Mouse (Mus musculus) large intestine, adult 2 months (tissue): ENCODE measurements at regions not wholly inside any gene's neighbourhood (a gene's known extent, or its start where the extent isn't known, plus 50 kb on each side); places are given as distances from the start of the nearest gene placed in this dataset.

Experiments
- DNase-seq: peaks from one replicate; pipeline ENCODE4 v3.0.0-alpha.2; 2012; ENCODE audit warnings: low read depth, low spot score
- WGBS: fragments of 180-500 bp; shearing (Covaris S2); methylation state at CpG from one replicate; pipeline ENCODE4 v1.1.7; 2018; 5-methylcytosine and 5-hydroxymethylcytosine counted together

DNA sequence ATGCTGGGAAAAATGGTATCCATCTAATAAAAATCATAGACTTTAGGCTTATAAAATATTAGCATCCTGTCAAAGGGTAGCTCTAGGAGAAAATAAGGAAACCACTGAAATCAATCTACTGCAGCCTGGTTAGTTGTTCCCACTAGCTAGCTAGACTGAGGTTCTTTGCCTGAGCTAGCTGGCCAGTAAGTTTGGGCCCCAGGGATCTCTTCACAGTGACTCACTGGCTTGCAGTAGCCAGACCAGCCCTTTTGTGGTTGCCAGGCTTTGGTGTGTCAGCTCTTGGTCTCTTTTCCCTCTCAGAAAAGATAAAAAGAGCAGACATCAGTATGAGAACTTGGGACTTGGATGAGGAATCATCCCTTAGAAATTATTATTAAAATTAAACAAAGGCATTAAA lies 325.3 kb upstream of the Rasgrp1 start:
- no peak for DNase-seq

DNA sequence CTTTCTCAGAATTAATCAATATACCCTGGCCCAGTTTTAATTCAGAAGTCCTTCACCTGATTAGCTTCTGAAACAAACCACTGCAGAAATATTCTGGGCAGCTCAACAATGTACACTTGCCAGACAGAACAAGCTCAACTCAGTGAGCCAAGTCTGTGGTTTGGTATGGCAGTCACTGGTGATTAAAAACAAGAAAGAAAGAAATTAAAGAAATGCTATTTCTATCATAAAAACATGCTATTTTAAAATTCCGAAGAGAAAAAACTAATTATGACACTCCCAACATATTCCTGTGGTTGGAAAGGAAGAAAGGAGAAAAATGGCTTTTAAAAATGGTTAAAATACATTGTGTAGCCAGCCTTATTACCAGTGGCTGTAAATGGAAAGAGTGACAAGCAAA lies 332.1 kb upstream of the Rasgrp1 start:
- DNase-seq = no peak
- WGBS = 59% methylated on average over 1 of the region's 1 CpGs

DNA sequence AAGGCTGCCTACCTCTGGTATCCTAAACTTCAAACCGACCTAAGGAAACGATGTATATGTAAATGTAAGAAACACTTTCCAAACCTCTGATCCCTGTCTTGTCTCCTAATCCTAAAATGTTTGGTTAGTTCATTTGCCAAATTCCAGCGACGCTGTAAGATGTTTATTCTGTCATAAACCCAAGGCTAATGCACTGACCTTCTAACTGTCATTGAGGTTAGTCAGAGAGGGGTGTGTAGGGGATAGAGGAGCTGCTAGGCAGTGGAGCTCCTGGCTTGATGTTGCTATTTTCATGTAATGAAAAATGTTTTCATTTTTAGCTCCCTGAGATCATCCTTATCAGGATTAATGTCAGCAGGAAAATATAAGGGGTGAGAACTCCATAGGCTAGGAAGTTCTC lies 335.8 kb upstream of the Rasgrp1 start:
- DNase-seq = no peak
- 14% methylated on average over 4 of the region's 4 CpGs for WGBS

DNA sequence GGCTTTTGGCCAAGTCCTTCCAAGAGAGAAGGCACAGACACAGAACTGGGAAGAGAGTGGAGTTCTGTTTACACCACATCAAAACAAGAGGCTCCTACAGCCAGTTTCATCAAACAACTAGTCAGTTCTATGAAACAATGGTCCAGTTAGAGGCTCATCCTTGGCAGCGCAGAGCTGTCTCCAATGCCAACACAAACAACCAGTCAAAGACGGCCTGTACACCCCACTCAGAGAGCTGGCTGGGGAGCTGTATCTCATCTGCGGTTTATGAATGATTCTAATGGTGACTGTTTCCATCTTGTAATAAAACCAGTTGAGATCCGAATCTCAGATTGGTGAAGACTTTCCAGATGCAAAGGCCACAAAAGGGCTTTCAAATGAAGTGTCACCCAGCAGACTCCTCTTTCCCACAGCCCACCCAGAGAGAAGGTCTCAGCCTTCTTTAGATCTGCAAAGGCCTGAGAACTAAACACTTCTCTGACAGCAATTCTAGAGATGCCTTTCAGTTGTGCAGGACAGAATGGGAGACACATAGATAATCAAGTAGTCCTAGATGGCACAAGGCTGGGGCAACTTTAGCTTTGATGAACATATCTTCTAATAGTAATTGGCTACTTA lies 343.1 kb upstream of the Rasgrp1 start:
- WGBS = 59% methylated on average over 4 of the region's 4 CpGs
- no peak for DNase-seq

DNA sequence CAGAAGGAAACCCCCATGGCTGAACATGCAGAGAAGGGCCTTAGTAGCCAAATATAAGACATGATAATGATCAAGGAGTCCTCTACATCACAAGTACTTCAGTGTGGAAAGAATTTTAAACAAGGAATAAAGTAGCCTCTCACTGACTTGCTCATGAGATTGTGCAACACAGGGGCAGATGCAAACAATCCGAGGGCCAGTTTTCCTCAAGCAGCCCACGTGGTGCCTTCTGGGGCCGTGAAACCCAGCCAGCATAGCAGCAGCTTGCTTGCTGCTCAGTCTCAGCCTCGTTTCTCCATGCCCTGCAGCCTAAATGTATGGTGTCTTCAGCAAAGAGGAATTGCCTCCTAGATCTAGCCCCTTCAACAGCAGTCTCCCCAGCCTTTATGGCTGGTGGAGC lies 350.7 kb upstream of the Rasgrp1 start:
- whole genome bisulfite sequencing = 44% methylated on average over 4 of the region's 4 CpGs
- DNase-seq = no peak

DNA sequence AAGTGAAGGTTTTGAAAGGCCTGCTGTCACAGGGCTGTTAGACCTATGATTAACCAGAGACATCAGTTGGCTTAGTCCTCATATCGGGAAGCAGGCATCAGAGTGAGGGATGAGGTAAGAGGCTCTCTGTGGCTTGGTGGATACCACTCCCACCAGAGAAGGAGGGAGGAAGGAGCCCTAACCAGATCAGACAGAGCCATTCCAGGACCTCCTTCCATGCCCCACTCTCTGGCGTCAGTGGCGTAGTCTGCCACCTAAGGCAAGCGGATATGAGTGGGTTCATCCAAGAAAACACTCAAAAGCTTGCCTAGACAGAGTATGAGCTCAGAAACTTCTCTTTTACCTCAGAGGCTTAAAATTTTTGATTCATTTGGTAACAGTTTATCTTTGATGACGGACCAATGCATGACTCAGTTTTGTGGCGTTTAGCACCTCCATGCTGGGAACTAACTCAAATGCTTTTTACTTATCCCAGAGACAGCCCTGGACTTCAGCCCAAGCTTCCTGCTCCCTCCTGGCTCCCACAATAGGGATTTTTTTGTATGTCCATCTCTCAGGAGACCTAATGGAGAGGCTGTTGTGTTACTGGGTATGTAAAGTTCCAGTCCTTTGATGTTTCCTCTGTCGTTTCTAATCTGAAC lies 367.5 kb upstream of the Rasgrp1 start:
- 77% methylated on average over 7 of the region's 7 CpGs for WGBS
- no peak for DNase-seq

DNA sequence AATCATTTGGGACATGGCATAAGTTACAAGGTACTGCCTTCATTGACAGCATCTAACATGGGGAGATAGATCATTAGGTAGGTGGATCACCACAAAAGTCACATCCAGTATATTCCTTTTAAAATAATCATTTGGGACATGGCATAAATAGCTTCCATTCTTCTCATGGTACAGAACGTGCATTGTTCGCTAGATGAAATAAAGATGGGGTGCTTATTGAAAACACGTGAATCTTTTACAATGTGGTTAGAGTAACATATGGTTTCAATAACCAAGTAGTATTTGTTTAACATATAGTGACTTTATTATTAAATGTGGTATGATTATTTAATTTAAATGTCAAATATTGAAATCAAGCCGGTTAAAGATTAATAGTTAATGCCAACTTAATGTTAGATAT lies 381.3 kb upstream of the Rasgrp1 start:
- no peak for DNase-seq

DNA sequence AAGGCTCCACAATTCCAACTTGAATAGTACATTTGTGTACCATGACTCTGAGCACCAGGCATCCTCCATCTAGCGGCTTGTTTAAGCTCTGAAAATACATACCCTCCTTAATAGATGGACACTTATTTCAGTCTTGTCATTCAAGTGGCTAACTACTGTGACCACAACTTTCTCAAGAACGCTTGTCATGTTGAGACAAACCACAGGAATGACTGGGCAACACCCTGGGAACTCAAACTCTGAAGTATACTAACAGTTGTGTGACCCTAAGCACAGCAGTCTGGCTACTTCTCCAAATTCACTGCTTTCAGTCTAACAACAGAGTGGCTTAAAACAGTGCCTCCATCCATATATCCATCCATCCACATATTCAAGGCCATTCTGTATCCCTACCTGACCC lies 380.4 kb upstream of the Thbs1 start:
- 74% methylated on average over 2 of the region's 2 CpGs for WGBS
- DNase-seq = no peak

More for the DNA sequence above, 381.3 kb upstream of the Rasgrp1 start:
- 79% methylated on average over 4 of the region's 4 CpGs for WGBS

DNA sequence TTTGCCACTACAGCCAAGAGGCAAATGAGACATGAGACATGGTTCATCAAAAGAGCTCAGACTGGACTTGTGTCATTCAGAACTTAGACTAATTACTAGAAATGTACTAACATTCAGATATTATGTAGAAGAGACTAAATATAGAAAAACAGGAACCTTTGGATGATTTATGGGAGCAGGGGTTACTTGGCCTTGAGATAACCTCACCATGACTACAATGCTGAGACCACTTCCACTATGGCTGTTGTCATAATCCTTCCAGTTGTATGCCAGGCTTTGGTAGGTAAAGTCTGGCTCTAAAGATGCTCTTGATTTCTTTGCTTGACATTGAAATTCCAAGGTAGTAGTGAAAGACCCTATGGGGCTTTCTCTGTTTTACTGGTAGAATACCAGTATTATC lies 369.3 kb upstream of the Thbs1 start:
- DNase-seq = no peak

DNA sequence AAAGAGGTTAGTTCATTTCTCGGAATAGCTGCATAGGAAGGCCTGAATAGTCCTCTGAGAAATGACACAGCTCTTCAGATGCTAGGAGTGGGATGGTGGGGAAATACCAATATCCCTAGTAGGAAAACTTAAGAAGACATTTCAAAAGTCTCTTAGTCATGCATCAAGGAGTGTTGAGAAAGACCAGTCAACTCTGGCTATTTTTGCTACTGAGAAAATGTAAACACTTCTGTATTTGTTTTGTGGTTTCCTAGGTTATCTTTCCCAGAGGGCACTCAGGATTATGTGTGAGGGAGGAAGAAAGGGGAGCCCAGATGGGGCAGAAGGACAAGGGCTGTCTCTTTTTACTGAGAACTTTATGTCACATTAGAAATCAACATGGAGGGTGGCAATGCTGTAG lies 367.8 kb upstream of the Thbs1 start:
- no peak for DNase-seq
- 76% methylated on average over 1 of the region's 1 CpGs for WGBS

DNA sequence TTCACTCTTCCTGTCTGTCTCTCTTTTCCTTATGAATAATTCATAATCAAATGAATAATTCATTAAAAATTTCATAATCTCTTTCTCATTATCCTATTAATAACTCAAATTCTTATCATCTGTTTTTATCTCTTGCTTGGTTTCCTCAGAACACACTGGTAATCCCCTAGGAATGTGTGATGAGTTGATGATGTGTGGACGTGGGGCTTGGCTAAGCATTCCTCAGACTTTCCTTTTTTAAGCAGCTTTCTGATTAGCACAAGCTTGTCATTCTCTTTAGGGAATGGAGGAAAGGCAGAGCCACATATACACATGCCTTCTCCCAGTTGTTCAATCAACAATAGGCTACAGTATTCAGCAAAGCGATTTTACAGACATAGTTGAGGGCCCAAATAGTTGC lies 365.9 kb upstream of the Thbs1 start:
- no peak for DNase-seq

DNA sequence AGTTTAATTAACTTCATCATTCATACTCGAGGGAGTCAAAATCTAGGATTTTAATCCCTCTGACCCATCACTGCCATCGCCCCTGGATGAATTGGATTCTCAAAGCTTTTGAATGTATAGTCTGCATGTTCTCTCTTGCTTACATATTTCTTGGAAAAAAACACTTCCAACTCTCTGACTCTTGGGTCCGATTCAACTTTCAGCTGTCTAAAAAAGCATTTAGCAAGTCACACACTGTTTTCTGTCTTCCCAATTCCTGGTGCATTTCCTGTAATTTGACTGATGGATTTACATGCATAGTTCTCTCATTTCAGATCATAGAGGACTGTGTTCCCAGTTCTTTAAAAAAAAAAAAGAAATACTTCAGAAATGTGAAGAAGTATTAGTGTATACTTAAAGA lies 364.5 kb upstream of the Thbs1 start:
- 82% methylated on average over 3 of the region's 3 CpGs for WGBS
- DNase-seq = no peak

More for the DNA sequence above, 365.9 kb upstream of the Thbs1 start:
- 81% methylated on average over 2 of the region's 2 CpGs for WGBS

DNA sequence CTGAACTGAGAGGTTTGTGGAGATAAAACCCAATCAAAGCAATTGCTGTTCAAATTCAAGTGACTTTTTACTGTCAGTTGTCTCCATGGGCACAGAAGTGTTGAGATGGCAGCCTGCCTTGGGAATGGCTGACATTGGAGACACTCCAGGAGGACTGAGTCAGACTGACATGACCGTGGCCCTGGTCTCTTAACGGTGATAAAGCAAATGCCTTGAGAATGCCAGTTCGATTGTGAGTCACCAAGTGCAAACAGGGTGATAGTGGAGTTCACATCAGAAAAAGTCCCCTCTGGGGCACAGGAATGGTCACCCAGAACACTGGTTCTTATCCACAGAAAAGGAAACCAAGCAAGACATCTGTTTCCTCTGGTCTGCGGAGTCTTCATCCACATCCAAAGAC lies 362.8 kb upstream of the Thbs1 start:
- no peak for DNase-seq
- 40% methylated on average over 4 of the region's 4 CpGs for WGBS

DNA sequence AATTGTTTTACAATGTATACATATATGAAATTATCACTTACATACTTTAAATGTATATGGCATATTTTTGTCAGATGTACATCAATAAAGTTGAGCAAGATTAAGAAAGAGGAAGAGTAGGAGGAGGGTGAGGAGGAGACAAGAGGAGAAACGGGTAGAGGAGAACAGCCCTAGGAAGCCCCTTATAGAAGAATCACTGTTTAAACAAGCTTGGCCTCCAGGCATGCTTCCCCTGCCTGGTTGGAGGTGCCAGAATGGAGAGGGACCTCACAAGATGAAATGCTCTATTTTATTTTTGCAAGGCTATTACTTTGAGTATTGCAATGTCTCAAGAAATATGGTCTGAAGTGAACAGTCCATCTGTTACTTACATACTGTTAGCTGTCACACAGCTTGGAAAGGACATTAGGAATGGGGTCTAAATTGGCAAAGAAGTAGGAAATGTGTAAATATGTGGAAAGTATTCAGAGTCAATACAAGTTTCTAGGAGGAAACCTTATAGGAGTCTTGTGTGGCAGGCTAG lies 352.1 kb upstream of the Thbs1 start:
- WGBS = 55% methylated on average over 1 of the region's 1 CpGs
- DNase-seq = no peak

DNA sequence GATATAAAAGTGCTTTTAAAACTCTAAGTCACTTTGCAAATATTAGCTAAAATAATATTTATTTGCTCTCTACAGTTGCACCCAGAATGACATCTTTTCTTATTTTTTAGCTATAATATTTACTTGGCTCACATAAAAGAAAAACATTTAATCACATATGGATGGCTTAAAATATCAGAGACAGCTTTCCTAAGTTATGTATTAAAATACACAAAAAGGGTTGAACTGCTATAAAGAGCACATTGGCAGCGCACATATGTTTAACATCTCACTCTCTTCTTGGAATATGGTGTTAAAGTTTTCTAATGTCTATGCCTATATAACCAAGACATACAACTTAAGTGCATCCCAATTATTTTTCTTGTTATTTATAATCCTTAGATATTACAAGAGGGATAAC lies 348.0 kb upstream of the Thbs1 start:
- DNase-seq = no peak
- WGBS = 74% methylated on average over 1 of the region's 1 CpGs

DNA sequence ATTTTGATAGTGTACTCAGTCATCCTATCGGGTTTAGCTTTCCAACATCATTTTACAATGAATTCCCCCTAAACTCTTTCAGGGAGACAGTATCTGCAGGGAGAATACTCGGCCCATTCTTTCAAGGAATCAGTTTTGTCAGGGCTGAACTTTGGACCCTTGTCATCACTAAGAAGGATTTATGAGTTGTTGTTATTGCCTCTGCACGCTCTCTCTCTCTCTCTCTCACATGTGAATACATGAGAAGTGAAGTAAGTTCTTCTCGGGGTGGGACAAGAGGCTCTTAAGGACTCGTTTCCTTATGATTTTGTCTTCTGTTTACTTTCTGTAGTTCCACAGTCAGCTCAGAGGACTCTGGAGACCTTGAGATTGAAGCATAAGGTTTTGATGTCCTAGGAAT lies 346.1 kb upstream of the Thbs1 start:
- WGBS = 31% methylated on average over 5 of the region's 5 CpGs

DNA sequence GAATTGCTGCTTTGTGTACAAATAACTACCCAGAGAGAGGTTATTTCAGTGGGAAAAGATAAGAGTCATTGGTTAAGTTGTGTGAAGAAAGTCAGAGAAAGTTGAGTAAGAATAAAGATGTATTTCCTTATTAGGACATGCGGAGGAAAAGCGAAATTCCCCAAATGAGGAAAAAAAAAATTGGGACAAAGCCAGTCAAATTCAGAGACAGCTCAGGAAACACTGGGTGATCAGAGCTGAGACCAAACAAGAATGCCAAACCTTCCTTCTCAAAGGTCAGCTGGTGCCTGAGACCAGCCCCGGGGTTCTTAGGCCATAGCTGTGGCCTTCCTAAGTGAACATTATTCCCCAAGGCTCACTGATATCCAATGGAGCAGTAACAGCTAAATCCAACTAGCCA lies 345.2 kb upstream of the Thbs1 start:
- WGBS = 79% methylated on average over 3 of the region's 3 CpGs
- no peak for DNase-seq

More for the DNA sequence above, 346.1 kb upstream of the Thbs1 start:
- peak; percentile 33 for DNase-seq

DNA sequence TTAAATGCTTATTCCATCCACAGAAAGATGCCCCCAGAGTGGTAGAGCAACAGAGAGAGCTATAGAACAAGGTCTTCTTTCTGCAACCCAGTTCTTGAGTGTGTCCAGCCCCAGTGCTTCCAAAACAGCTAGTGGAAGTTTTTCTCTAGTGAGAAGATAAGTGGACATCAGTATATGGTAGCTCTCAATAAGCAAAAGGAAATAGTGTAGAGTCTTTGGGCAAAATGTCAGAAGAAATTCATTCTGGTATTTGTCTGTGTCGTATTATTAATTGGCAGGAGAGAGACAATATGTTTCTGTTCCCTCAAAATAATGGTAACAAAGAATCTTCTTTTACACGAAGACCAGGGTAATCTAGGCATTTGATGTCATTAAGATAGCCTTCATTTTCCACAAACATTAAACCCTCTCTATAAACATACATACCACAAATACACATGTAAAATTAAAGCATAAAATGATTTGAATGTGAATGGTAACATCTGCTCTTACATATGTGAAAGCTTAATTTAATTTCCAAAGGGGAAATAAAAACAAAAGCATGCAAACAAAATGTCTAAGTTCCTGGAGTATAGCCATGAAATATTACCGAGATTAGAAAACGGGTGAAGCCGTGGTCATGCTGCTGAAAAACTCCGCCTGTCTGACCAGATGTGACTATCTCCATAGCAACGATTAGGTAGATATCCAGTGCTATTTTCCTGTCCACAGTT lies 342.1 kb upstream of the Thbs1 start:
- no peak for DNase-seq
- 55% methylated on average over 7 of the region's 7 CpGs for WGBS

DNA sequence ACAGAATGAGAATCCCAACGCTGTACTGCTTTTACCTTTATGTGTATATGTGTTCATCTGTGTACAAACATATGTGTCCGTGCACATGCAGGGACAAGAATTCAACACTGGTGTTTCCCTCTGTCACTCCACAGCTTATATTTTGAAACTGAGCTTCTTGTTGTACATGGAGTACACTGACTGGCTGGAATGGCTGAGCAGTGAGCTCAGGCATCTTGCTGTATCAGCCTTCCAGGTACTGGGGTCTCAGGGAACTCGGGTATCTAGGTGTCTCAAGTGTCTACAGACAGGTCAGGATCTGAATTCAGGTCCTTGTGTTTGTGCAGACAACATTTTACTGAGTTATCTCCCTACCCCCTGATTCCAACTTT lies 341.6 kb upstream of the Thbs1 start:
- DNase-seq = no peak
- 77% methylated on average over 3 of the region's 3 CpGs for WGBS

DNA sequence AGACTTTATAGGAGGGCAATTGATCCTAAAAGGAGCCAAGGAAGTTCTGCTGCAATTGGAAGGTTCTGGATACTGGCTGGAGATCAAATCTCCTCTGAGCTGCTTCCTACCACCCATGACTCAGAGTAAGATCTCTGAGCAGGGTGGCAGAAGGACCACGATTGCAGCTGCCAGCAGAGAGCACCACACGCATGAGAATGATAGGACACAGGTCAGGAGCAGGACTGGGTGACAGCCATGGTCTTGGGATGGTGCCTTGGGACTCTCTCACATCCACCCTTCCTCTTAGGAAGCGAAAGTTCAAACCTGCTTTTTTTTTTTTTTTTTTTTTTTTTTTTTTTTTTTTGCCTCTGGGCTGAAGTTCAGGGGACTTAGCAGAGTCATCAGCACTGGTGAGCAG lies 331.4 kb upstream of the Thbs1 start:
- DNase-seq = no peak
- 35% methylated on average over 3 of the region's 3 CpGs for WGBS

DNA sequence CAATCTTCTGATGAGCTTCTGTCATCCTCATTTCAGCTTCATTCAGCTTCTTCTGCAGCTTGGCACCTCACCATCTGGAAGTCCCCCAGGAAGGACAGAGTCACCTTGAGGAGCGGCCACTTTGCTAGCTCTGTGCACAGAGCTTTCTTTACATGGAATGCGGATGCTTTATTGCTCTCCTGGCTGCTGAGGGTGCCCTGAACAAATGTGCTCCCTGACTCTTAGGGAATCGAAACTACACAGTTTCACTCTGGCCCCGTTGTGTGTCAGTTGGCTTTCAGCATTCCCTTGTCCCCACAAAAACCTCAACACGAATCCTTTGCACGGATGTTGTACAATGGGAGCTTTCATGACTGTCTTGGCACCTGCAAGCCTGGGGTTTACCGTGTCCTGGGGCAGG lies 330.9 kb upstream of the Thbs1 start:
- 25% methylated on average over 7 of the region's 7 CpGs for WGBS
- no peak for DNase-seq
